Mouse (Mus musculus) CH12.LX (cell line): ENCODE data around the gene Olfr1110.

ENCODE experiments used
- CTCF ChIP-seq, 2 experiments: IDR thresholded peaks in 1 of 2; conservative IDR thresholded peaks in 1 of 2; 2 replicates each; pipeline ENCODE4 v1.5.1; 2011 to 2012; ENCODE audit warnings: low read depth in 2 of 2, low read length in 2 of 2, improper control_type of control experiment in 1 of 2, inconsistent platforms in 1 of 2, mild to moderate bottlenecking in 1 of 2, moderate library complexity in 1 of 2
- E2F4 ChIP-seq: IDR thresholded peaks from 2 replicates; pipeline ENCODE4 v1.6.1; 2011; ENCODE audit warnings: low read depth, low read length, improper control_type of control experiment; ENCODE audit not compliant: insufficient replicate concordance
- MYC ChIP-seq: IDR thresholded peaks from 2 replicates; pipeline ENCODE4 v1.6.1; 2011; ENCODE audit warnings: low read depth, mild to moderate bottlenecking, improper control_type of control experiment, low read length
- PAX5 ChIP-seq: IDR thresholded peaks from 2 replicates; pipeline ENCODE4 v1.6.1; 2012; ENCODE audit warnings: low read length, inconsistent platforms, mixed read lengths
- RAD21 ChIP-seq: IDR thresholded peaks from 2 replicates; pipeline ENCODE4 v1.6.1; 2011; ENCODE audit warnings: low read depth, mild to moderate bottlenecking, low read length, improper control_type of control experiment, moderate library complexity
- ZKSCAN1 ChIP-seq: IDR thresholded peaks from 2 replicates; pipeline ENCODE4 v1.6.1; 2012; ENCODE audit warnings: low read depth, inconsistent platforms, low read length, improper control_type of control experiment, borderline replicate concordance
- ZNF384 ChIP-seq: IDR thresholded peaks from 2 replicates; pipeline ENCODE4 v1.6.1; 2012; ENCODE audit warnings: low read depth, low read length, improper control_type of control experiment, inconsistent platforms

GRCm38 (mm10) chr2:87187498-87187897 lies 47.4 kb upstream of the Olfr1110 start, which contains the start of gene Olfr1112:
- TF ChIP-seq CTCF (conservative IDR thresholded peaks at IDR 0.05 in 1 of 2, IDR thresholded peaks at IDR 0.05 in 1 of 2; ENCODE audit: low read depth in 2 of 2, low read length in 2 of 2) (no peak), PAX5 (no peak), ZKSCAN1 (no peak), RAD21 (no peak), ZNF384 (no peak), E2F4 (no peak), MYC (no peak)
